Mouse (Mus musculus): Measurements from ENCODE around the gene Fndc3b. TPM values are rescaled to one million over a fixed set of nuclear protein-coding genes. Genes with fewer than 3 reads are reported as not detected.

The Fndc3b gene
- polyA plus RNA-seq, 1 experiment from 2014 or later = 11.8 TPM

GRCm38 (mm10) chr3:27475899-27476298 is 235.2 kb downstream of the Fndc3b start:
- Histone ChIP-seq H3K4me3 (ENCODE audit: low read depth, low read length) (no peak overlapping the region), H3K4me1 (replicated peaks; ENCODE audit: control insufficient read depth, insufficient read depth) (no peaks in the 10 kb centered on the region), H3K4me2 (replicated peaks; ENCODE audit: low read depth) (no peak overlapping the region), H3K27ac (replicated peaks) (no peak overlapping the region), H3K9me3 (ENCODE audit: control insufficient read depth, low read length) (no peaks in the 10 kb centered on the region), H3K9ac (ENCODE audit: low read length) (no peak overlapping the region), H3K36me3 (ENCODE audit: control insufficient read depth, insufficient read depth, low read length) (peaks cover 7% of the 10 kb centered on the region), H3K27me3 (ENCODE audit: control insufficient read depth, insufficient read depth, low read length) (no peaks in the 10 kb centered on the region)
- DNase-seq (ENCODE audit: low spot score) (no peak), ATAC-seq (ENCODE audit: low FRiP score, low TSS enrichment) (no peak)
- TF ChIP-seq CTCF (IDR thresholded peaks at IDR 0.05; ENCODE audit: low read depth) = no peak
- no peak for TF ChIP-seq EP300 (optimal IDR thresholded peaks at IDR 0.05)
- WGBS = 86% methylated on average over 7 of the region's 7 CpGs

GRCm38 (mm10) chr3:27473801-27474599 is 237.1 kb downstream of the Fndc3b start:
- ATAC-seq (ENCODE audit: low FRiP score, low TSS enrichment) (no peak), DNase-seq (ENCODE audit: low spot score) (no peak)
- no peak overlapping the region for H3K4me2 ChIP-seq (replicated peaks; ENCODE audit: low read depth)
- no peaks in the 10 kb centered on the region for H3K9me3 ChIP-seq (ENCODE audit: control insufficient read depth, low read length)
- 84% methylated on average over 14 of the region's 14 CpGs for WGBS
- no peak overlapping the region for H3K27ac ChIP-seq (replicated peaks)
- peaks cover 7% of the 10 kb centered on the region; the same call in 1 of the 2 replicates for H3K36me3 ChIP-seq (ENCODE audit: control insufficient read depth, insufficient read depth, low read length)
- H3K4me1 ChIP-seq (replicated peaks; ENCODE audit: control insufficient read depth, insufficient read depth) = no peaks in the 10 kb centered on the region
- TF ChIP-seq EP300 (optimal IDR thresholded peaks at IDR 0.05) (no peak), CTCF (IDR thresholded peaks at IDR 0.05; ENCODE audit: low read depth) (no peak)
- no peak overlapping the region for H3K4me3 ChIP-seq (ENCODE audit: low read depth, low read length)
- H3K27me3 ChIP-seq (ENCODE audit: control insufficient read depth, insufficient read depth, low read length) = no peaks in the 10 kb centered on the region
- H3K9ac ChIP-seq (ENCODE audit: low read length) = no peak overlapping the region

GRCm38 (mm10) chr3:27472846-27473245 is 238.3 kb downstream of the Fndc3b start:
- Histone ChIP-seq H3K4me2 (replicated peaks; ENCODE audit: low read depth) (no peak overlapping the region), H3K27me3 (ENCODE audit: control insufficient read depth, insufficient read depth, low read length) (no peaks in the 10 kb centered on the region), H3K4me3 (ENCODE audit: low read depth, low read length) (no peak overlapping the region), H3K9me3 (ENCODE audit: control insufficient read depth, low read length) (no peaks in the 10 kb centered on the region), H3K36me3 (ENCODE audit: control insufficient read depth, insufficient read depth, low read length) (peaks cover 7% of the 10 kb centered on the region; the same call in 1 of the 2 replicates), H3K4me1 (replicated peaks; ENCODE audit: control insufficient read depth, insufficient read depth) (no peaks in the 10 kb centered on the region), H3K9ac (ENCODE audit: low read length) (no peak overlapping the region), H3K27ac (replicated peaks) (no peak overlapping the region)
- TF ChIP-seq EP300 (optimal IDR thresholded peaks at IDR 0.05) = no peak
- peak; percentile 63 for TF ChIP-seq CTCF (IDR thresholded peaks at IDR 0.05; ENCODE audit: low read depth)
- DNase-seq (ENCODE audit: low spot score) = no peak
- ATAC-seq (ENCODE audit: low FRiP score, low TSS enrichment) = no peak
- 95% methylated on average over 3 of the region's 3 CpGs for WGBS

- no peak overlapping the region for H3K27ac ChIP-seq (replicated peaks)
- ATAC-seq (ENCODE audit: low FRiP score, low TSS enrichment) = no peak
- H3K4me2 ChIP-seq (replicated peaks; ENCODE audit: low read depth) = no peak overlapping the region
- no peak for DNase-seq (ENCODE audit: low spot score)
- no peak overlapping the region for H3K9ac ChIP-seq (ENCODE audit: low read length)
- no peak overlapping the region for H3K4me3 ChIP-seq (ENCODE audit: low read depth, low read length)
- no peak for TF ChIP-seq CTCF (IDR thresholded peaks at IDR 0.05; ENCODE audit: low read depth)
- no peak for TF ChIP-seq EP300 (optimal IDR thresholded peaks at IDR 0.05)
- H3K9me3 ChIP-seq (ENCODE audit: control insufficient read depth, low read length) = no peaks in the 10 kb centered on the region
- no peaks in the 10 kb centered on the region for H3K27me3 ChIP-seq (ENCODE audit: control insufficient read depth, insufficient read depth, low read length)
- no peaks in the 10 kb centered on the region for H3K4me1 ChIP-seq (replicated peaks; ENCODE audit: control insufficient read depth, insufficient read depth)
- 69% methylated on average over 8 of the region's 8 CpGs for WGBS
- peaks cover 7% of the 10 kb centered on the region; the same call in 1 of the 2 replicates for H3K36me3 ChIP-seq (ENCODE audit: control insufficient read depth, insufficient read depth, low read length)
Measured at GRCm38 (mm10) chr3:27470781-27471180, 240.3 kb downstream of the Fndc3b start.

- TF ChIP-seq EP300 (optimal IDR thresholded peaks at IDR 0.05) (no peak), CTCF (IDR thresholded peaks at IDR 0.05; ENCODE audit: low read depth) (no peak)
- H3K9ac ChIP-seq (ENCODE audit: low read length) = no peak overlapping the region
- H3K9me3 ChIP-seq (ENCODE audit: control insufficient read depth, low read length) = no peaks in the 10 kb centered on the region
- peaks cover 8% of the 10 kb centered on the region; the same call in 1 of the 2 replicates for H3K36me3 ChIP-seq (ENCODE audit: control insufficient read depth, insufficient read depth, low read length)
- H3K27me3 ChIP-seq (ENCODE audit: control insufficient read depth, insufficient read depth, low read length) = no peaks in the 10 kb centered on the region
- no peak overlapping the region for H3K27ac ChIP-seq (replicated peaks)
- DNase-seq (ENCODE audit: low spot score) (no peak), ATAC-seq (ENCODE audit: low FRiP score, low TSS enrichment) (no peak)
- H3K4me1 ChIP-seq (replicated peaks; ENCODE audit: control insufficient read depth, insufficient read depth) = no peaks in the 10 kb centered on the region
- WGBS = 84% methylated on average over 8 of the region's 8 CpGs
- H3K4me3 ChIP-seq (ENCODE audit: low read depth, low read length) = no peak overlapping the region
- H3K4me2 ChIP-seq (replicated peaks; ENCODE audit: low read depth) = no peak overlapping the region
Measured at GRCm38 (mm10) chr3:27469971-27470370, 241.1 kb downstream of the Fndc3b start.

- TF ChIP-seq CTCF (IDR thresholded peaks at IDR 0.05; ENCODE audit: low read depth) = peak; percentile 64
- no peak for TF ChIP-seq EP300 (optimal IDR thresholded peaks at IDR 0.05)
- DNase-seq (ENCODE audit: low spot score) (peak; percentile 54), ATAC-seq (ENCODE audit: low FRiP score, low TSS enrichment) (no peak)
- Histone ChIP-seq H3K4me1 (replicated peaks; ENCODE audit: control insufficient read depth, insufficient read depth) (no peaks in the 10 kb centered on the region), H3K27ac (replicated peaks) (no peak overlapping the region), H3K9ac (ENCODE audit: low read length) (no peak overlapping the region), H3K27me3 (ENCODE audit: control insufficient read depth, insufficient read depth, low read length) (no peaks in the 10 kb centered on the region), H3K4me3 (ENCODE audit: low read depth, low read length) (no peak overlapping the region), H3K36me3 (ENCODE audit: control insufficient read depth, insufficient read depth, low read length) (peaks cover 8% of the 10 kb centered on the region; the same call in 1 of the 2 replicates), H3K9me3 (ENCODE audit: control insufficient read depth, low read length) (no peaks in the 10 kb centered on the region), H3K4me2 (replicated peaks; ENCODE audit: low read depth) (no peak overlapping the region)
- 63% methylated on average over 11 of the region's 11 CpGs for WGBS
Measured at GRCm38 (mm10) chr3:27467505-27468020, 243.5 kb downstream of the Fndc3b start.
